ENCODE assay signal across 8 mouse cellular contexts in the genomic region with DNA sequence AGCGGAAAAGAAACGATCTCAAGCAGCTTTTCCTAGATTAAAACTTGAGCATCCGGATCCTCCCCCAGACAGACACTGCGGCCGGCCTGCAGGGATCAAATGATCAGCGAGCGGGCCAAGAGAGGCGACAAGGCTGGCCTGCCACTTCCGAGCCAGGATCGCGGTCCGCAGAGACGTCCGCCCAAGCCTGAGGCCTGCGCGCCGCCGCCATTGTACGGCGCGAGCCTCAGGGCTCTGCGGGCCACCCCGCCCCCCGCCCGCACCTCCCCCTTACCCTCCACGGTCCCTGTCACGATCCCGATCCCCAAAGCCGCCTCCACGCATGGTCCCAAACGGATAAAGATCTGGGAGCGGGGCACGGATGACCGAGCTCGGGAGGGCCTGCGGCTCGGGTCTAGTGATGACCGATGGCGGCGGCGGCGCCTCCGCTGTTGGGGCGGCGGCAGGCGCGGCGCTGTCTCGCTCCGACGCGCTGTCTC. TPM values are rescaled to one million over a fixed set of nuclear protein-coding genes. Genes with fewer than 3 reads are reported as not detected.
DNase-seq lines count a peak whose midpoint lies in the region; ATAC-seq lines count a peak whose summit lies in the region.

No protein-coding gene starts in this region.

- no peaks in the 10 kb centered on the region for H3K9me3 ChIP-seq in heart, embryonic 15.5 days (replicated peaks)

- peaks cover 32% of the 10 kb centered on the region for H3K36me3 ChIP-seq in heart, embryonic 15.5 days

- H3K4me3 ChIP-seq in heart, embryonic 15.5 days: peak overlapping the region; percentile 79

- under 1% methylated on average over 52 of the region's 52 CpGs for WGBS in heart, embryonic 15.5 days

- H3K27me3 ChIP-seq in heart, embryonic 15.5 days: 0 out of 2 replicates have a peak, but pooled peaks cover 2% of the 10 kb centered on the region

- peak; percentile 44 for ATAC-seq in erythroblast, adult 5-6 weeks (replicated peaks; ENCODE audit: low FRiP score, poor library complexity, severe bottlenecking)
- ATAC-seq in heart, embryonic 15.5 days (replicated peaks; ENCODE audit: insufficient number of reproducible peaks, insufficient read depth, low FRiP score, low read depth): peak; percentile 73

- peak overlapping the region; percentile 93 for H3K9ac ChIP-seq in heart, embryonic 15.5 days

- H3K4me1 ChIP-seq in heart, embryonic 15.5 days (replicated peaks): peaks cover 23% of the 10 kb centered on the region

- DNase-seq in right cerebral cortex, postnatal 10 days (ENCODE audit: low spot score in 2 of 2): peak; percentile 65
- no peak for DNase-seq in right cerebral cortex, postnatal 4 days
- DNase-seq in adrenal gland, postnatal 36 days: peak; percentile 82 to 85
- peak; percentile 82 to 83 for DNase-seq in kidney, postnatal 36 days
- DNase-seq in lung, postnatal 4 days: peak; percentile 82 to 88
- DNase-seq in retina, postnatal 1 day: peak; percentile 74

- peak overlapping the region; percentile 74 for H3K4me2 ChIP-seq in heart, embryonic 15.5 days

- H3K27ac ChIP-seq in heart, embryonic 15.5 days: peak overlapping the region; percentile 97

RNA-seq across cellular contexts. Expression of a gene that starts 0.6 kb away (rescaled TPM):
- total RNA-seq in adrenal gland, postnatal 36 days (2021): 100 to 1,000 TPM; 228 to 300 TPM
- total RNA-seq in erythroblast, adult 5-6 weeks (2015; ENCODE audit: low replicate concordance): 58.0 and 58.7 TPM in 2 replicates
- 96.5 and 123 TPM in 2 replicates for total RNA-seq in erythroblast, adult 5-6 weeks (2017; ENCODE audit: low replicate concordance)
- polyA plus RNA-seq in heart, embryonic 15.5 days (2015; fragmentation: Nextera tagmentation; extraction: Ambion mirVana): 28.5 and 34.2 TPM in 2 replicates

RNA-seq across cellular contexts. Expression of a gene that starts 29.7 kb away (rescaled TPM):
- total RNA-seq in adrenal gland, postnatal 36 days (2021): 1 to 10 TPM; 3.6 to 6.3 TPM
- total RNA-seq in erythroblast, adult 5-6 weeks (2015; ENCODE audit: low replicate concordance): not detected in 2 replicates
- total RNA-seq in erythroblast, adult 5-6 weeks (2017; ENCODE audit: low replicate concordance): not detected in 2 replicates
- 62.9 and 83.1 TPM in 2 replicates for polyA plus RNA-seq in heart, embryonic 15.5 days (2015; fragmentation: Nextera tagmentation; extraction: Ambion mirVana)

RNA-seq across cellular contexts. Expression of a gene that starts 40.9 kb away (rescaled TPM):
- 1 to 10 TPM in 1 of 2 experiments, under 1 TPM in 1; 0.30 to 2.3 TPM for total RNA-seq in adrenal gland, postnatal 36 days (2021)
- total RNA-seq in erythroblast, adult 5-6 weeks (2015; ENCODE audit: low replicate concordance): not detected in 2 replicates
- not detected in 2 replicates for total RNA-seq in erythroblast, adult 5-6 weeks (2017; ENCODE audit: low replicate concordance)
- 0.20 and 0.34 TPM in 2 replicates for polyA plus RNA-seq in heart, embryonic 15.5 days (2015; fragmentation: Nextera tagmentation; extraction: Ambion mirVana)

RNA-seq across cellular contexts. Expression of a gene that starts 58.9 kb away (rescaled TPM):
- total RNA-seq in adrenal gland, postnatal 36 days (2021): 1 to 10 TPM in 1 of 2 experiments, under 1 TPM in 1; 0.83 to 1.6 TPM
- total RNA-seq in erythroblast, adult 5-6 weeks (2015; ENCODE audit: low replicate concordance): 0.42 and 6.7 TPM in 2 replicates
- total RNA-seq in erythroblast, adult 5-6 weeks (2017; ENCODE audit: low replicate concordance): 2.0 TPM in 2 replicates
- 1.3 and 1.5 TPM in 2 replicates for polyA plus RNA-seq in heart, embryonic 15.5 days (2015; fragmentation: Nextera tagmentation; extraction: Ambion mirVana)

Comparison
In these comparisons a context has a peak if more than half of its experiments do, and no peak if none do; other contexts are left out.
1. RNA of a gene that starts 29.7 kb away (total RNA-seq): 3.6 to 6.3 TPM in adrenal gland, postnatal 36 days; not detected in erythroblast, adult 5-6 weeks; every median in the first group is over 4 times any median in the second.